Mouse (Mus musculus) liver, embryonic 14.5 days (tissue): ENCODE results near the gene Tmem117.

Experiments used
- CTCF ChIP-seq: IDR thresholded peaks from 2 replicates; pipeline ENCODE4 v1.5.1; 2016; ENCODE audit warnings: antibody characterized with exemption, low read depth, control low read depth
- EP300 ChIP-seq: IDR thresholded peaks from 2 replicates; pipeline ENCODE4 v1.6.1; 2016; ENCODE audit warnings: antibody characterized with exemption, low read depth

GRCm38 (mm10) chr15:94587826-94588715 is 41.0 kb upstream of the Tmem117 start:
- TF ChIP-seq CTCF (no peak), EP300 (no peak)
